Mouse (Mus musculus): ENCODE measurements around the gene Catsper4.
A peak's percentile ranks its signal among the peaks of the same experiment; 100 is the strongest.

Catsper4 gene

DNA sequence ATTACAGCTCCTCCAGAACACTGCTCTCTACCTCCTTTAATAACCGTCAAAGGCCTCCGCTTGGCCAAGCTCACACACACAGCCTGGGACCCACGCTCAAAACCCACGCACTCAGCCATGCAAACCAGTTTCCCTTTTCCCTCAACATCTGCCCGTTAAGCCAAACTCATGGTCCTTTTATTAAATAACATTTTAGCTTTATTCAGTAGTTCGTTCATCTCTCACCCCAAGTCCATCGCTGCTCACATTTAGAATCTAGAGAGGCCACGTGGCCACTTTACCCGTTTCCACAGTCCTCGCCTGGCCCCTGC is 23.7 kb upstream of the Catsper4 start:
- DNase-seq (ENCODE audit: low spot score in 2 of 2): no peak

DNA sequence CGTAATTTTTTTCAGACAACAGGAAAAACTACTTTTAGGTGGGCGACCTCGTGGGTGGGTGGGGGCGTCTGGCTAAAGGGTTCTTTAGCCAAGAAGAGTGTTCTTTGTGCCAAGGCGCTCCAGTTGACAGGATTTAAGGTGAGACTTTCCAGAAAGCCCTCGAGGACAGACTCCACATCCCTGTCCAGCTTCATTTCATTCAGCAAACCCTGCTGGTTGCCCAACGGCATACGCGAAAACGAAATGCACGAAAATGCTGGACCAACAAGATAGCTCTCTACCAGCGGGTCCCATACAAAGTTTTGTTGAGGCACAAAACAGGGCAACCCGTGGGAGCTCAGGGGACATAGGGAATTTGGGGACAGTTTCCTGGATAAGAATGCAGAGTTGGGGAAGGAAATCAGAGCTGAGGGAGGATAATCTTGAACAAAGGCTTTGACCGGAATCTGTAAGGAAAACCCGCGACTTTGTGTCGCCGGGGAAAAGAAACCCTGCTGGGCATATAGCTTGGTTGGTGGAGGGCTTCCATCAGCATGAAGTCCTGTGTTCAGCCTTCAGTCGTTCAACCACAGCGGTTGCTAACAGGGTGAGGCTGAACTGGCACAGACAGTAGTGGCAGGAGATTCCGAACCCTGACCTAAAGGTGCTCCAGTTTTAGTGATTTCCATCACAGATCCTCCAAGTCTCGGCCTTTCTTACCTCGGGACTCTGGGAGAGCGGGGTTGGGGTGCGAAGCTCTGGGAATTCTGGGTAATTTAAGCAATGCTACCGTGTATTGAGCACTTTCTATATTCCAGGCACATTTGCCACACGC is 23.1 kb upstream of the Catsper4 start:
- DNase-seq (ENCODE audit: low spot score in 2 of 2): no peak

- DNase-seq (ENCODE audit: low spot score in 2 of 2): peak; percentile 75 to 82
These were observed 22.5 kb upstream of the Catsper4 start for GRCm38 (mm10) chr4:134249651-134250050.

DNA sequence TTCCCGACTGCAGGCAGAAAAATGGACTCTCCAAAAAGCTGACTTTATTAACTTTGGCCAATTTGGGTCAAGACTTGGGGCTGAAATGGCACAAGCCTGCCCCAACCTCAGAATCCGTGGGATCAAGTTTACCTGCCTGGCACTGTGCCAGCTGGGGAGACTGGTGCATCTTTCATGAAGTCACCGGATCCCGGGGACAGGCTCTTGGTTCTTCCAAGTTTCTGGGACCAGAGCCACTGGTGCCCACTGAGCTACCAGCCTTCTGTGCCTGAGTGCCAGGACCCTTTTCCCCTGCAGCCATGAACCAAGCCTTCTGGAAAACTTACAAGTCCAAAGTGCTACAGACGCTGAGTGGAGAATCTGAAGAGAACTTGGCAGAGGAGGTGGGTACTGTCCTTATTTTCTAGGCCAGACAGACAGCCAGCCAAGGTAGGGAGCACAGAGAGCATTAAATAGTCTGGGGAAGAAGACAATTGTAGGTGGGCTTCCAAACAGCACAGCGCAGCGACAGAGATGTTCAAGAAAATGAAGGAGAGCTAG is 19.6 kb upstream of the Catsper4 start, which contains the start of gene Gm30191:
TSS of gene Gm30191 (plus strand) at position 217 of the 540 bp plus-strand sequence.
- DNase-seq (ENCODE audit: low spot score in 2 of 2): peak in 1 of 2 experiments; percentile 44

- DNase-seq (ENCODE audit: low spot score in 2 of 2): no peak
These were observed 19.1 kb upstream of the Catsper4 start for GRCm38 (mm10) chr4:134246256-134246655.

GRCm38 (mm10) chr4:134245148-134245843 is 18.1 kb upstream of the Catsper4 start, which contains the start of gene Zfp593:
Gene Zfp593, minus strand, starts transcription at chr4:134245592.
- peak; percentile 96 to 97 for DNase-seq (ENCODE audit: low spot score in 2 of 2)

DNA sequence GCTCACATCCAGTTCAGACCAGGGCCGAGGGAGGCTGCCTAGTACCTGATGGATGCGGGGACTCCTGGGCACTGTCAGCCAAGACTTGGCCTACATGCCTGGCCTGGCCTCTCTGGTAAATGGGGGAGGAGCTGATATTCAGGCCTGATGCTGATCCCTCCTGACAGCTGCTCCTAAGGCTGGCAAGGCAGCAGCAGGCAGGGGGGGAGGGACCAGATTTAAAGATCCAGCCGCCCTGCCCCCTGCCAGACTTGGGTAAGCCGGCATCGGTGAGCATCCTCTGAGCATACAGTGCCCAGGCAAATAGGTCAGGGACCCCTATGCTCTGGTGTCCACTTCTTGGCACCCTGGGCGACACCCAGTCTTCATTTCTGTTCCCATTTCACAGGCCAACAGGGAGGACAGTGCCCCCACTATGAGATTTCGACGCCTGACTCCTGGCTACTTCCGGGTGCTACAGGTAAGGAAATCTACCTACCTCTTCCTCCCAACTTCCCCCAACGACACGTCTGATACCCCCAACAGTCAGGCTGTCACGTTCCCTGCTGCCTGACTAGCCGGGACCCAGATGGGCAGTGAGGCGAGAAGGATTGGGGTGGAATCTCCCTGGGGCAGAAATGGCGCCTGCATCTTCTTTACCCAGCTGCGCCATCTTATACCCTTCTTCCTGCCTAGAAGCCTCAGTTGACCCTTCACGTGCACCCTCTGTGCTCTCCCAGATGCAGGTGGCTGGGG is 16.5 kb upstream of the Catsper4 start, which contains the start of gene E130218I03Rik:
TSS of gene E130218I03Rik (plus strand) at position 147 of the 735 bp plus-strand sequence.
- no peak for DNase-seq (ENCODE audit: low spot score in 2 of 2)

- DNase-seq (ENCODE audit: low spot score in 2 of 2): no peak
These were observed 11.5 kb upstream of the Catsper4 start for GRCm38 (mm10) chr4:134238686-134239085.

GRCm38 (mm10) chr4:134238279-134238651 is 11.1 kb upstream of the Catsper4 start, which contains the start of gene Cnksr1:
Gene Cnksr1, minus strand, starts transcription at chr4:134238399.
- peak; percentile 56 to 65 for DNase-seq (ENCODE audit: low spot score in 2 of 2)

DNA sequence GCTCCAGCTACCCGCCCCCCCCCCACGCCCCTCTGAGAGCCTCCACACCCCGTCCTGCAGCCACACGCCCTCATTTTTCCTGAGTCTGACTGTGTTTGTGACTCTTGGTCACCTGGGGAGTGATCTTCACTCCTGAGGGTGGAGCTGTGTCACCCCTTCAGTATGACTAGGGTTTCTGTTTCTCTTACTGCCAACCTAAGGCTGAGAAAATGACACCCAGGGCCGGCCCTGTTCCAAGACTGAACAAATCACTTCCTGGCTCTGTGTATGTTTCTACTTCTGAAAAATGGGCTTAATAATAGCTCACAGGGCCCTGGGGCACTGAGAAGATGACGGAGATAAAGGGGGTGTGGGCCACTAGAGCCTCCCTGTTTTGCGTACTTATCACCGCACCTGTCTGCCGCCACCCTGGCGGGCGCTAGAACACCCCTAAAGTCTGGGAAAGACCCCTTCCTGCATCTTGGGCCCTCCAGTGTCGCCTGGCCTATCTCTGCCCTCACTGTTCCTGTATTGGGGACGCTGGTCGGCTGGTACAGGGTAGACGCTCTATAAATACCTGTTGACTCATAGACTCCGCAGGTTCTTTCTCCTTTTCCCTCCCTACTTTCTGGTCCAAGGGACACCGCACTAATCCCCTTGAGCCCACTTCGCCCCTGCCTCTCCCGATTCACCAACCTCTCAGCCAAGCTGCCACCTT is 10.5 kb upstream of the Catsper4 start:
- no peak for DNase-seq (ENCODE audit: low spot score in 2 of 2)

DNA sequence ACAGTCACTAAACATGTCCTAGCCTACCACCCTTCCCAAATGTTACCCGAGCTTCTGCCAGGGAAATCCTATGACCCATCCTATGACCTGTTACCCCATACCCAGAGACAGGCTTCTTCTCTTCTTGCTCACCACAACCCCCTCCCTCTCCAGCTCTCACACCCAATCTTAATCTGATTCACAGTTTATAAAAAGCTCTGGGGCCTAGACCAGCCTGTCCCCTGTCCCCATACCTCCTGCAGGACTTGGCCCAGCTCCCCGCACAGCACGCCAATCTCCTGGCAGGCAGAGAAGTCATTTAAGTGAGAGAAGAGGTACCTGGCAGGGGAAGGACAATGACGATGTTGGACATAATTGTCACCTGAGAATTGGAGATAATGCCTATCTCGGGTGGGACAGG is 7.7 kb upstream of the Catsper4 start:
- no peak for DNase-seq (ENCODE audit: low spot score in 2 of 2)

DNA sequence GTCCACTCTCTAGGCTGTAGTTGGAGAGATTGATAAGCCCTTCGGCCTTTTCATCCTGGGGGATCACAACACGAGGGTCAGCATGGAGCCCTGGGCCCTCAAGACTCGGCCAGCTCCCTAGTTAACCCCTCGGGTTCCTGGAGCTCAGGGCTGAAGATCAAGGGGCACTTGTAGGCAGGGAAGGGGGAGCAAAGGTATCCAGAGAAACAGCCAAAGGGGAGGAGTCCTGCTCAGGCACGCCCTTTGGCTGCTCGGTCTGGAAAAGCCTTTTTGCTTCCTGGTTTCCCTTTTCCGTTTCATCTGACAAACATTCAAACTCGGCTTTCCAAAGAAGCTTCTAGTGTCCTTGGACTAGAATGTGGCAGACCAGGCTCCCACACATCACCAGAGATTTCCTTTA is 3.2 kb upstream of the Catsper4 start:
- no peak for DNase-seq (ENCODE audit: low spot score in 2 of 2)

GRCm38 (mm10) chr4:134222793-134223600 is 4.2 kb downstream of the Catsper4 start:
- no peak for DNase-seq (ENCODE audit: low spot score in 2 of 2)

- no peak for DNase-seq (ENCODE audit: low spot score in 2 of 2)
These were observed 20.6 kb downstream of the Catsper4 start for GRCm38 (mm10) chr4:134206488-134207053.

GRCm38 (mm10) chr4:134203340-134203896 is 23.8 kb downstream of the Catsper4 start:
- DNase-seq (ENCODE audit: low spot score in 2 of 2): no peak

GRCm38 (mm10) chr4:134202904-134203303 is 24.3 kb downstream of the Catsper4 start, which contains the start of gene Gm7534:
Gene Gm7534, minus strand, starts transcription at chr4:134203004.
- no peak for DNase-seq (ENCODE audit: low spot score in 2 of 2)

GRCm38 (mm10) chr4:134199371-134199770 is 27.8 kb downstream of the Catsper4 start:
- no peak for DNase-seq (ENCODE audit: low spot score in 2 of 2)

DNA sequence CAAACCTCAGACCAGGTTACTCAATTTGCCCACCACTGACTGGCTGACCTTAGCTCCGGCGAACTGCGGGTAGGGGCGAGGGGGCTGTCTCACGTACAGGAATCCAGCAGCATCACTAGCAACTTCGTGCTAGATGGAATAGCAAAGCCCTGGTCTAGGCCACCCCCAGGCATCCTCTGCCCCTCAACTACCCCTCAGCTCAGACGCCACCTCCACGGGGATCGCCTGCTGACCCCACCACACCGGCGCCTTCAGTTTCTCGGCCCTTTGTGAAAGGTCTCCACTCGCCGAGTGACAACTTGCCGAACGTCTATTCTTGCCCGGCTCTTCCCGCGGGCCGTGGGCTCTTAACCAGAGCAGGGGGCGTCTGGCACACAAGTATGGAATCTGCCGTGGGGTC is 40.9 kb downstream of the Catsper4 start:
- DNase-seq (ENCODE audit: low spot score in 2 of 2): no peak

- no peak for DNase-seq (ENCODE audit: low spot score in 2 of 2)
These were observed 41.6 kb downstream of the Catsper4 start for GRCm38 (mm10) chr4:134185569-134185968.

- no peak for DNase-seq (ENCODE audit: low spot score in 2 of 2)
These were observed 43.5 kb downstream of the Catsper4 start for GRCm38 (mm10) chr4:134183711-134184110.
